Mouse (Mus musculus): ENCODE measurements around the gene Add3. TPM values are rescaled to one million over a fixed set of nuclear protein-coding genes. Genes with fewer than 3 reads are reported as not detected.

Gene Add3
- polyA plus RNA-seq, 1 experiment from 2014 or later: 97.6 TPM

GRCm38 (mm10) chr19:53278491-53279415, 138.5 kb downstream of the Add3 start:
- H3K36me3 ChIP-seq: no peaks in the 10 kb centered on the region
- no peak for ATAC-seq (ENCODE audit: low FRiP score, low read depth)
- no peaks in the 10 kb centered on the region for H3K9me3 ChIP-seq
- H3K27me3 ChIP-seq: no peaks in the 10 kb centered on the region
- no peak overlapping the region for H3K27ac ChIP-seq
- 64% methylated on average over 19 of the region's 19 CpGs for WGBS
- H3K9ac ChIP-seq: no peak overlapping the region
- no peak overlapping the region for H3K4me2 ChIP-seq (replicated peaks)
- H3K4me1 ChIP-seq: peaks cover 23% of the 10 kb centered on the region
- no peak overlapping the region for H3K4me3 ChIP-seq

- Histone ChIP-seq H3K27ac (no peak overlapping the region), H3K36me3 (no peaks in the 10 kb centered on the region), H3K27me3 (no peaks in the 10 kb centered on the region), H3K4me2 (replicated peaks) (no peak overlapping the region), H3K4me1 (peaks cover 22% of the 10 kb centered on the region), H3K9me3 (no peaks in the 10 kb centered on the region), H3K4me3 (no peak overlapping the region), H3K9ac (no peak overlapping the region)
- no peak for ATAC-seq (ENCODE audit: low FRiP score, low read depth)
- WGBS: 85% methylated on average over 8 of the region's 8 CpGs
Observed at GRCm38 (mm10) chr19:53280254-53280653, 140.0 kb downstream of the Add3 start.

GRCm38 (mm10) chr19:53282571-53282970, 142.3 kb downstream of the Add3 start:
- no peaks in the 10 kb centered on the region for H3K27me3 ChIP-seq
- no peak for ATAC-seq (ENCODE audit: low FRiP score, low read depth)
- H3K27ac ChIP-seq: no peak overlapping the region
- no peak overlapping the region for H3K4me2 ChIP-seq (replicated peaks)
- no peak overlapping the region for H3K9ac ChIP-seq
- H3K36me3 ChIP-seq: no peaks in the 10 kb centered on the region
- H3K9me3 ChIP-seq: no peaks in the 10 kb centered on the region
- no peak overlapping the region for H3K4me3 ChIP-seq
- peaks cover 11% of the 10 kb centered on the region; the same call in 1 of the 2 replicates for H3K4me1 ChIP-seq
- 74% methylated on average over 10 of the region's 10 CpGs for WGBS

- H3K9ac ChIP-seq: no peak overlapping the region
- H3K27ac ChIP-seq: no peak overlapping the region
- no peaks in the 10 kb centered on the region for H3K27me3 ChIP-seq
- H3K4me3 ChIP-seq: no peak overlapping the region
- H3K4me1 ChIP-seq: peaks cover 7% of the 10 kb centered on the region; the same call in 1 of the 2 replicates
- H3K36me3 ChIP-seq: no peaks in the 10 kb centered on the region
- ATAC-seq (ENCODE audit: low FRiP score, low read depth): no peak
- H3K4me2 ChIP-seq (replicated peaks): no peak overlapping the region
- 84% methylated on average over 7 of the region's 7 CpGs for WGBS
- no peaks in the 10 kb centered on the region for H3K9me3 ChIP-seq
Observed at GRCm38 (mm10) chr19:53283742-53284141, 143.5 kb downstream of the Add3 start.

GRCm38 (mm10) chr19:53284268-53285208, 144.3 kb downstream of the Add3 start:
- WGBS: 42% methylated on average over 20 of the region's 20 CpGs
- Histone ChIP-seq H3K4me3 (no peak overlapping the region), H3K27me3 (no peaks in the 10 kb centered on the region), H3K9ac (no peak overlapping the region), H3K4me1 (0 out of 2 replicates have a peak, but pooled peaks cover 2% of the 10 kb centered on the region), H3K9me3 (no peaks in the 10 kb centered on the region), H3K4me2 (replicated peaks) (no peak overlapping the region), H3K27ac (no peak overlapping the region), H3K36me3 (no peaks in the 10 kb centered on the region)
- ATAC-seq (ENCODE audit: low FRiP score, low read depth): no peak

- 79% methylated on average over 23 of the region's 23 CpGs for WGBS
- Histone ChIP-seq H3K9me3 (no peaks in the 10 kb centered on the region), H3K4me3 (no peak overlapping the region), H3K4me2 (replicated peaks) (no peak overlapping the region), H3K27ac (no peak overlapping the region), H3K36me3 (no peaks in the 10 kb centered on the region), H3K9ac (no peak overlapping the region), H3K4me1 (no peaks in the 10 kb centered on the region), H3K27me3 (no peaks in the 10 kb centered on the region)
- no peak for ATAC-seq (ENCODE audit: low FRiP score, low read depth)
Observed at GRCm38 (mm10) chr19:53296331-53297254, 156.3 kb downstream of the Add3 start.

Other genes starting within 250 kb of the Add3 start
- gene Xpnpep1, start 100.2 kb upstream of the Add3 start, polyA plus RNA-seq (2015; fragmentation: Nextera tagmentation; extraction: Ambion mirVana): 153 and 163 TPM in 2 replicates
- 36.3 and 39.1 TPM in 2 replicates for gene Mxi1, start 170.1 kb downstream of the Add3 start, polyA plus RNA-seq (2015; fragmentation: Nextera tagmentation; extraction: Ambion mirVana)
- gene Gm10197, start 231.3 kb downstream of the Add3 start, polyA plus RNA-seq (2015; fragmentation: Nextera tagmentation; extraction: Ambion mirVana): not detected in 2 replicates

Measured in limb, embryonic 13.5 days (tissue).